Mouse (Mus musculus): ENCODE results near the gene Rfx8. TPM values are rescaled to one million over a fixed set of nuclear protein-coding genes. Genes with fewer than 3 reads are reported as not detected.

The Rfx8 gene
- polyA plus RNA-seq, 1 experiment = 0.04 TPM

DNA sequence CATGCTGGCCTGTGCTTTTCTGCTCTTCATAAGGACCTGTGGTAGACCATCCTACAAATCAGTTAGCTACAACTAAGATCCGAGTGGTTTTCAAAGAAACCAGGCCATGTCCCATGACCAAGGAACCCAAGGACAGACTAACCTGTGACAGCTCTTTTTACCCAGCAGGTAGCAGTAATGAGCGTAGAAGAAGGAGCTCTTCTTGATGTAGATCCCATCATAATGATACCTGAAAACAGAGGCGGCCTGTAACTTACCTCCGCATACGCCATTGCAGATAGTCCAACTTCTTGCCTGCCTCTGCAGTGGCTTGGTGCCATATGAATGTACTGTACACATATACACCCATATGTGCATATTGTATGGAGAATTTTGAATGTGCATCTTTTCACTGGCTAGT, 10.8 kb downstream of the Rfx8 start:
- Histone ChIP-seq H3K4me1 (ENCODE audit: control insufficient read depth) (no peaks in the 10 kb centered on the region), H3K9me3 (ENCODE audit: control insufficient read depth, low read length) (no peaks in the 10 kb centered on the region), H3K4me3 (replicated peaks) (no peak overlapping the region), H3K36me3 (ENCODE audit: control insufficient read depth) (no peaks in the 10 kb centered on the region), H3K27me3 (ENCODE audit: control insufficient read depth) (peaks cover 11% of the 10 kb centered on the region)
- TF ChIP-seq GATA1 (IDR thresholded peaks at IDR 0.05; ENCODE audit: low read length) = no peak
- TF ChIP-seq TAL1 (IDR thresholded peaks at IDR 0.05; ENCODE audit: low read length) = no peak

DNA sequence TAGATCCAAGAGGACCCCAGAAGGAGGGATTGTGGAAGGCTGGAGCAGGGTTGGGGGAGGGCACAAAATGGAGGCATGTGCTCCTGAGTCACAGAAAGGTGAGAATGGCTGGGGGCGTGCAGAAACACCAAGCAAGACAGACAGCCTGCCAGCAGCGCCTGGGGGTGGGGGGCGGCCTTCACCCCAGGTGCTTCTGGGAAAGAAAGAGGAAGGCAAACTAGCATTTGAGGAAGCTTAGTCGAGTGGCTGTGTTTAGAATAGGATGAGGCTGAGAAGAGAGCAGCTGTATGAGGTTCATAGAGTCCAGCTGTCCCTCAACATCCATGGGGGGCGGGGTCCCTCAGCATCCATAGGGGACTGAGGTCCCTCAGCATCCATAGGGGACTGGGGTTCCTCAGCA, 12.0 kb downstream of the Rfx8 start:
- Histone ChIP-seq H3K27me3 (ENCODE audit: control insufficient read depth) (peaks cover 6% of the 10 kb centered on the region), H3K9me3 (ENCODE audit: control insufficient read depth, low read length) (no peaks in the 10 kb centered on the region), H3K36me3 (ENCODE audit: control insufficient read depth) (no peaks in the 10 kb centered on the region), H3K4me1 (ENCODE audit: control insufficient read depth) (no peaks in the 10 kb centered on the region), H3K4me3 (replicated peaks) (no peak overlapping the region)
- TF ChIP-seq GATA1 (IDR thresholded peaks at IDR 0.05; ENCODE audit: low read length) = no peak
- TF ChIP-seq TAL1 (IDR thresholded peaks at IDR 0.05; ENCODE audit: low read length) = no peak

DNA sequence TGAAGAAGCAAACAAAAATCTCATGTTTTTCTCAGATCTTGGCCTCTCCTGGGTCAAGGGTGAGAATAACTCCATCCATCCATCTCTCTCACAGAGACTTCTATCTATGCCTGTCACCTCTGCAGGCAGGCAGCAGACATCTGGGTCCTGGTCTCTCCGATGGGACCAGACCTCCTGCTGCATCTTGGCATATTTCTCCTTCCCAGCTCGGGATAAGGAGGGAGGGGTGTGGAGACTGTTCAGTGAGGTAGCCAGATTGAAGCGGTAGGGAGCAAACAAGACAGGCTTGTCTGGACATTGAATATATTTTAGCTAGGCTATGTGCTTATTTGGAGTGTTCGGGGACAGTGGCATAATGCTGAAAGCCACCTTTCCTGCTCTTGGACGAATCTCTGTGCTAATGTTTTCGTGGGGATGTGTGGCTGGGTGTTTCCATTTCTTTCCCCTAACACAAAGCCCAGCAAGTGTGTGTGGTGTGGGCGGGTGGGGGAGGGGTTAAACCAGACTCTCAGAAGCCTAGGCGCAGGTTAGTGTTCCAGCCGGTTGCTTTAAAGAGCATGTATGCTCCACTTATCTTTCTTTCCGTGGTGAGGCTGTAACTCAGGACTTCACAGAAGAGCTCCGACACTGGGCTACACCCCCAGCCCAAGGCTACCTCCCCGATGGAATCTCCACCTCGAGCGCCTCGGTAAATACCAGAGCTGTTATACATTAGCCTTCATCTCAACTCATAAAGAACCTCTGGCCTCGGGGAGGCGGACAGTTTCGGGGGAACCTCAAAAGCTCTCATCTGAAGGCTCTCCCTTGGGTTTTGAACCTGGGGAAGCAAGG, 18.4 kb downstream of the Rfx8 start:
- H3K36me3 ChIP-seq (ENCODE audit: control insufficient read depth) = no peaks in the 10 kb centered on the region
- TF ChIP-seq GATA1 (IDR thresholded peaks at IDR 0.05; ENCODE audit: low read length) (no peak), TAL1 (IDR thresholded peaks at IDR 0.05; ENCODE audit: low read length) (no peak)
- H3K27me3 ChIP-seq (ENCODE audit: control insufficient read depth) = no peaks in the 10 kb centered on the region
- H3K9me3 ChIP-seq (ENCODE audit: control insufficient read depth, low read length) = no peaks in the 10 kb centered on the region
- H3K4me3 ChIP-seq (replicated peaks) = no peak overlapping the region
- no peaks in the 10 kb centered on the region for H3K4me1 ChIP-seq (ENCODE audit: control insufficient read depth)

DNA sequence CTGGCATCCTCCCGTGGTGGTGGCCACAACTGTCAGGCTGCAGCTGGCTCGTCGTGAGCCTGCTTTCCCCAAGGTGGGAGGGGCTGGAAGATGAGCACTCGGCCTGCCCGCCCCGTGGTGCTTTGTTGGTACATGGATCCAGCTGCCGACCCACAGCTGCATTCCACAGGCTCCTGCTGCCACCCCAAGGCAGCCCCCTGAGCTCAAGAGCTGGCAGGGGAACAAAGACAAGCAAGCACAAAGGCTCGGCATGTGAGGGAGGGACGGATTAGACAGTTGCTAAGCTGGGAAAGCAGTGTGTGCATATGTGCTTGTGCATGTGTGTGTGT, 19.6 kb downstream of the Rfx8 start:
- TF ChIP-seq GATA1 (IDR thresholded peaks at IDR 0.05; ENCODE audit: low read length) (no peak), TAL1 (IDR thresholded peaks at IDR 0.05; ENCODE audit: low read length) (no peak)
- no peaks in the 10 kb centered on the region for H3K36me3 ChIP-seq (ENCODE audit: control insufficient read depth)

DNA sequence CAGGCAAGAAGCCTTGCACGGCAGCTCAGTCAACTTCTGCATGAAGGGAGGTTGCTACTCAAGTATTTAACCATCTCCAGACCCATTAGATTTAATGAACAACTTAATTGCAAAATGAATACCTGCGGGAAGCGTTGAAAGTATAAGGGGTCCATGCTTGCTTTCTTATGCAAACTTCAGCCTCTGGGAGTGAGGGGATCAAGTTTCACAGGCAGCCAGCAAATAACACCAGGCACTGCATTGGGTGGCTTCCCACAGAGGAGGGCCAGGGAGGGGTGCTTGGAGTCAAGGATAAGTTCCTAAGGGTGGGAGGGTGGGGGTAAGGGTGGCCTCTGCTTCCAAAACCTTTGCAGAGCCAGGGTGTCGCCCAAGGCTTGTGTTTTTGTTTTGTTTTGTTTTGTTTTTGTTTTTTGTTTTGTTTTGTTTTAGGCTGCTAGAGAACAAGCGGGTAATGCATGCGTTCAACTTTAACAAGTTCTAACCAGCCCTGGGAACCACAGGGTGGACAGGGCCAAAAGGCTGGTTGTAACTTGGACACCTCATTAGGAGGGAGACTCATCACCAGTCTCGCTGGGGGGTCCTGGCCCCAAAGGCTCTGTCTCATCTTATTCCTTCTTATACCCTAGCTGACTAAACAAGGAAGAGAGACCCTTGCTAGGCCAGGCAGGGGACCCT, 20.1 kb downstream of the Rfx8 start:
- H3K4me3 ChIP-seq (replicated peaks) = no peak overlapping the region
- no peaks in the 10 kb centered on the region for H3K4me1 ChIP-seq (ENCODE audit: control insufficient read depth)
- no peaks in the 10 kb centered on the region for H3K9me3 ChIP-seq (ENCODE audit: control insufficient read depth, low read length)
- H3K27me3 ChIP-seq (ENCODE audit: control insufficient read depth) = no peaks in the 10 kb centered on the region
- H3K36me3 ChIP-seq (ENCODE audit: control insufficient read depth) = no peaks in the 10 kb centered on the region
- TF ChIP-seq TAL1 (IDR thresholded peaks at IDR 0.05; ENCODE audit: low read length) (no peak), GATA1 (IDR thresholded peaks at IDR 0.05; ENCODE audit: low read length) (no peak)

More for the DNA sequence above, 19.6 kb downstream of the Rfx8 start:
- no peak overlapping the region for H3K4me3 ChIP-seq (replicated peaks)
- H3K4me1 ChIP-seq (ENCODE audit: control insufficient read depth) = no peaks in the 10 kb centered on the region
- no peaks in the 10 kb centered on the region for H3K9me3 ChIP-seq (ENCODE audit: control insufficient read depth, low read length)
- no peaks in the 10 kb centered on the region for H3K27me3 ChIP-seq (ENCODE audit: control insufficient read depth)

DNA sequence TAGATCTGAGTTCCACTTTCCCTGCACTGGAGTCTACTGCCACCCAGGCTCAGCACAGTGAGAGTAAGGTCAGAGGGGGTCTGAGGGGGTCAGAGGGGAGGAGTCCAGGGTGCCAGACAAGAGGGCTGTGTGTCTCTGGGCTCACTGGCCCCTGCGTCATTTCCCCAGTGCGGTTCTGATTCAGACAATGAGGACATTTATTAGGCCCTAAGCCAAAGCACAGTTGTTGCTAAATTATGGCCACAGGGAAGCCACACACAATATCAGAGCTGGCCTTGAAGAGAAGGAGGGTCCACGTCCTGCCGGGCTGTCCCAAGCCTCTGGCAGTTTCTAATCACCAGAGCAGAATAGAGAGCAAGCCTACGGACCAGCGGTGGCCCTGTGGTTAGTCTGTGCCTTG, 22.3 kb downstream of the Rfx8 start:
- no peak for TF ChIP-seq TAL1 (IDR thresholded peaks at IDR 0.05; ENCODE audit: low read length)
- no peak for TF ChIP-seq GATA1 (IDR thresholded peaks at IDR 0.05; ENCODE audit: low read length)
- Histone ChIP-seq H3K36me3 (ENCODE audit: control insufficient read depth) (no peaks in the 10 kb centered on the region), H3K27me3 (ENCODE audit: control insufficient read depth) (no peaks in the 10 kb centered on the region; the same call in 1 of the 2 replicates), H3K9me3 (ENCODE audit: control insufficient read depth, low read length) (no peaks in the 10 kb centered on the region), H3K4me1 (ENCODE audit: control insufficient read depth) (no peaks in the 10 kb centered on the region), H3K4me3 (replicated peaks) (no peak overlapping the region)

DNA sequence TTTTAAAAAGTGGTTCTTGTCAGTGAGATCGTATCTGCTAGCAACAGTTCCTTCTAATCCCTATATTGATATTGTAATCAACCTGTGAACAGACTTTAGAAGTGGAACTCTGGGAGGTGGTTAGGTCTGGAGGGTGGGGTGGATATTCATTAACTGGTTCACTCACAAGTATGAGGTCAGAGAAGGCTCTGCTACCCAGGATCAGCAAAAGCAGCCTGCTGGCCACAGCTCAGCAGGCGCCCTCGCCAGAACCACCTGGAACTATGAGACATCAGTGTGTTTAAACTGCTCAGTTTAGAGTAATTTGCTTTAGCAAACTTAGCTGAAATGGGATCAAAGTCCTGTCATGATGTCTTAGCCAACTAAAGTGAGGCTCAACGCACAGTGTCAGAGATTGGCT, 25.6 kb downstream of the Rfx8 start:
- TF ChIP-seq GATA1 (IDR thresholded peaks at IDR 0.05; ENCODE audit: low read length) (no peak), TAL1 (IDR thresholded peaks at IDR 0.05; ENCODE audit: low read length) (no peak)
- H3K4me3 ChIP-seq (replicated peaks) = no peak overlapping the region
- H3K27me3 ChIP-seq (ENCODE audit: control insufficient read depth) = no peaks in the 10 kb centered on the region; the same call in 1 of the 2 replicates

GRCm38 (mm10) chr1:39694756-39695155, 26.0 kb downstream of the Rfx8 start:
- Histone ChIP-seq H3K9me3 (ENCODE audit: control insufficient read depth, low read length) (no peaks in the 10 kb centered on the region), H3K4me3 (replicated peaks) (no peak overlapping the region), H3K4me1 (ENCODE audit: control insufficient read depth) (no peaks in the 10 kb centered on the region), H3K27me3 (ENCODE audit: control insufficient read depth) (no peaks in the 10 kb centered on the region; the same call in 1 of the 2 replicates), H3K36me3 (ENCODE audit: control insufficient read depth) (no peaks in the 10 kb centered on the region)
- TF ChIP-seq TAL1 (IDR thresholded peaks at IDR 0.05; ENCODE audit: low read length) (no peak), GATA1 (IDR thresholded peaks at IDR 0.05; ENCODE audit: low read length) (no peak)

More for the DNA sequence above, 25.6 kb downstream of the Rfx8 start:
- no peaks in the 10 kb centered on the region for H3K36me3 ChIP-seq (ENCODE audit: control insufficient read depth)
- no peaks in the 10 kb centered on the region for H3K4me1 ChIP-seq (ENCODE audit: control insufficient read depth)
- no peaks in the 10 kb centered on the region for H3K9me3 ChIP-seq (ENCODE audit: control insufficient read depth, low read length)

DNA sequence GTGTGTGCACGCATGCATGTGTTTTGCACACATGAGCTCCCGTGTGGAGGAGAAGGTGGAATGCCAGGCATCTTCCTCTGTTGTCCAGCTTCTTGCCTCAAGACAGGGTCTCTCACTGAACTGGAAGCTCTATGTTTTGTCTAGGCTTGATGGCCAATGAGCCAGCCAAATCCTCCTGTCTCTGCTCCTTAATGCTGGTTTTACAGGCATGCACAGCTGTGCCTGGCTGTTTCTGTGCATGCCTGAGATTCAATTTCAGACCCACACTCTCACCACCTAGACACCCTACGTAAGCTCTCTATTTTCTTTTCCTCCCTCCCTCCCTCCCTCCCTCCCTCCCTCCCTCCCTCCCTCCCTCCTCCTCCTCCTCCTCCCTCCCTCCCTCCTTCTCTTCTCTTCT, 28.8 kb downstream of the Rfx8 start:
- H3K9me3 ChIP-seq (ENCODE audit: control insufficient read depth, low read length) = no peaks in the 10 kb centered on the region
- no peaks in the 10 kb centered on the region; the same call in 1 of the 2 replicates for H3K27me3 ChIP-seq (ENCODE audit: control insufficient read depth)
- no peak overlapping the region for H3K4me3 ChIP-seq (replicated peaks)
- H3K4me1 ChIP-seq (ENCODE audit: control insufficient read depth) = no peaks in the 10 kb centered on the region
- H3K36me3 ChIP-seq (ENCODE audit: control insufficient read depth) = no peaks in the 10 kb centered on the region
- TF ChIP-seq TAL1 (IDR thresholded peaks at IDR 0.05; ENCODE audit: low read length) = no peak
- no peak for TF ChIP-seq GATA1 (IDR thresholded peaks at IDR 0.05; ENCODE audit: low read length)
